Mouse (Mus musculus): Measurements from ENCODE around the gene Gm15127.
"Not testable (repeated sequence)": the region's sequence is repeated elsewhere in the genome, so short reads cannot be mapped to it uniquely, and the experiment has no call there.

The Gm15127 gene

DNA sequence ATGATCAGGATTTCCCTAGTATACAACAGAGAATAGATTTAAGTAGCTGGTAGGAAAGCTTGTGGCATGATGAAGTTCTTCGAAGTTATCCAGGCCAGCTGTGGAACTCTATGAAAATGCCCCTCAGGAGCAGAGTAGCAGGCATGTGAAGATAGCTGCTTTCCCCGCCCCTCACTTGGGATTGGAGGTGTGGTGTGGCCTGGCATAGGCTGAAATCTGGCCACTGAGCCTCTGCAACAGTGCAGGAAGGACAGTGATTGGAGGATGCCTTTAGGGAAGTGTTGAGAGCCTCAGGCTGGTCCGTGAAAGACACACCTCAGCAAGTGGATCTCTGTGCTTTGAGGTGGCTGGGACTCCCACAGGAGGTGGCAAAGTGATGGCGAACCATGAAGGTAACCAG, at the start of gene Gm15127:
Gene Gm15127, plus strand, starts transcription at position 301 of the 400 bp plus-strand sequence.
- DNase-seq: not testable (repeated sequence)

DNA sequence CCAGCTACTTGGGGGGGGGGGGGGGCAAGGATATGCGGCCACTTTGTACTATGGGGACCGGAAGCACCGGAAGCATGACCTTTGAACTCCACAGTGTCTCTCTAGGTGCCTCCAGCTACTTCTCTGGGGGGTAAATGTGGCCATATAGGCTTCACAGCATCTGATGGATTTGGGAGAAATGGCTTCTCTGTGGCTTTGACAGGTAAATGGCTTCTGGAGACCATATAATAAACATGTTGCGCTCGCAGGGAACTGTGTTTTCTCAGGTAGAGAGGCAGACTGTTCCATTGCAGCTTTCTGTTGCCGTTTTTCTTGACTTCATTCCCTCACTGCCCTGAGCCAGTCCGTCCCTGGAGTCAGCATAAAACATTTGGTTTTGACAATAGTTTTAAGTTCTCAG, 48.3 kb upstream of the Gm15127 start, which contains the start of gene Gm8334:
Gene Gm8334, minus strand, starts transcription at position 101 of the 400 bp plus-strand sequence.
- not testable (repeated sequence) for DNase-seq

DNA sequence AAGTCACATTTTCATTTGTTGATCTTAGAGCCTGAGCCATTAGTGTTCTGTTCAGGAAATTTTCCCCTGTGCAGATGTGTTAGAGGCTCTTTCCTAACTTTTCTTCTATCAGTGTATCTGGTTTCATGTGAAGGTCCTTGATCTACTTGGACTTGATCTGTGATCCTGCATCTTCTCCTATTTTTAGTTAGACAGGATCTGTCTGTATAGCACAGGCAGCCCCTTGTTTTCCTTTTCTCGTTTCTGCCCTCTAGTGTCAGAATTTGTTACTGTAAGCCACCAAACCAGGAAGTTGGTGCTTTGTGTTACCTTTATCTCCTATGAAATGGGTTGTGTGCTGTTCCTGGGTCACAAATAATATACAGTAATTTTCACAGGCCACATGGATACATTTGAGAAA, 12.9 kb downstream of the Gm15127 start:
- DNase-seq: not testable (repeated sequence)

Measured in cerebellum, postnatal 14 days (tissue).